Mouse (Mus musculus): Measurements from ENCODE around the gene Nsrp1.

DNA sequence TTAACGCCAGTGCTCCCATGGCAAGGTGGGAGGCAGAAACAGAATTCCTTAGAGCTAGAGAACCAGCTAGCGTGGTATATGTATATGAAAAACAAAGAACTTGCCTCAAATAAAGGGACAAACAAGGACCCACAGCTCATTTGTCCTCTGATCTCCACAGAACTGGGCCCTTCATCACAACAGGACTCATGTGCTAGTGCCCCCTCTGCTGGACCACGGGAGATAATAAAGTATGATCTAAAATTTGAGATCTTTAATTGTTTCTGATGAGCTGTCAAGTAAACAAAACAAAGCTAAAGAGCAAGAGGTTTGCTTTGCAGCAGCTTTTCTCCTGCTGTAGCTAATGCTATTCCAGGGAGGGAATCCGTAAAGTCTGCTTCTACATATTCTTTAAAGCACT is 7.5 kb downstream of the Nsrp1 start:
- TF ChIP-seq CTCF (IDR thresholded peaks at IDR 0.05; ENCODE audit: control insufficient read depth, insufficient read depth, low read length), result peak; percentile 35; the same call in 1 of the 2 replicates
- TF ChIP-seq POLR2A (IDR thresholded peaks at IDR 0.05; ENCODE audit: borderline replicate concordance, control insufficient read depth, low read depth, low read length), result no peak

Data from bone marrow, adult 2 months (tissue).